In genomic region chr6:12748787-12749530, GRCm38 (mm10) we compare ENCODE assay signal across 8 mouse cellular contexts. TPM values are rescaled to one million over a fixed set of nuclear protein-coding genes. Genes with fewer than 3 reads are reported as not detected.
A peak's percentile ranks its signal among the peaks of the same experiment; 100 is the strongest.
DNase-seq lines count a peak whose midpoint lies in the region; ATAC-seq and TF ChIP-seq lines count a peak whose summit lies in the region.

TSS of gene Thsd7a (minus strand) at chr6:12749410.

- no peak for TF ChIP-seq POLR2A in olfactory bulb, adult 2 months (IDR thresholded peaks at IDR 0.05; ENCODE audit: insufficient read depth, low read depth, low read length)

- peak; percentile 76 for DNase-seq in forebrain, embryonic 14.5 days (ENCODE audit: low spot score)
- DNase-seq in kidney, postnatal 36 days, result peak; percentile 14 to 60
- DNase-seq in liver, embryonic 13.5 days, result no peak
- no peak for DNase-seq in T-cell, adult 2 months (ENCODE audit: low spot score)

- H3K36me3 ChIP-seq in E14TG2a.4 (ENCODE audit: insufficient read depth, low read length), result no peaks in the 10 kb centered on the region
- no peaks in the 10 kb centered on the region for H3K36me3 ChIP-seq in forebrain, embryonic 14.5 days (ENCODE audit: control insufficient read depth, insufficient read depth, low read length)
- no peaks in the 10 kb centered on the region for H3K36me3 ChIP-seq in heart, embryonic 16.5 days (ENCODE audit: control insufficient read depth, insufficient read depth)
- no peaks in the 10 kb centered on the region for H3K36me3 ChIP-seq in liver, embryonic 13.5 days

- TF ChIP-seq CTCF in E14TG2a.4 (conservative IDR thresholded peaks at IDR 0.05; ENCODE audit: low read length), result no peak
- TF ChIP-seq CTCF in olfactory bulb, adult 2 months (IDR thresholded peaks at IDR 0.05; ENCODE audit: insufficient read depth, low read depth, low read length), result no peak

- peaks cover 31% of the 10 kb centered on the region for H3K27me3 ChIP-seq in E14TG2a.4 (ENCODE audit: insufficient read depth, low read length)
- 0 out of 2 replicates have a peak, but pooled peaks cover 4% of the 10 kb centered on the region for H3K27me3 ChIP-seq in forebrain, embryonic 14.5 days (replicated peaks; ENCODE audit: control insufficient read depth, insufficient read depth, low read length)
- no peaks in the 10 kb centered on the region for H3K27me3 ChIP-seq in heart, embryonic 16.5 days (ENCODE audit: control insufficient read depth, insufficient read depth, low read length)
- H3K27me3 ChIP-seq in liver, embryonic 13.5 days, result peaks cover 38% of the 10 kb centered on the region

- no peaks in the 10 kb centered on the region for H3K9me3 ChIP-seq in E14TG2a.4 (ENCODE audit: low read length)
- no peaks in the 10 kb centered on the region for H3K9me3 ChIP-seq in forebrain, embryonic 14.5 days (replicated peaks; ENCODE audit: control insufficient read depth, low read length)
- no peaks in the 10 kb centered on the region for H3K9me3 ChIP-seq in heart, embryonic 16.5 days (replicated peaks; ENCODE audit: control insufficient read depth, low read length)
- no peaks in the 10 kb centered on the region for H3K9me3 ChIP-seq in liver, embryonic 13.5 days (replicated peaks)

- WGBS in forebrain, embryonic 14.5 days, result under 1% methylated on average over 56 of the region's 56 CpGs
- under 1% methylated on average over 56 of the region's 56 CpGs for WGBS in heart, embryonic 16.5 days
- WGBS in liver, embryonic 13.5 days (ENCODE audit: insufficient replicate concordance), result 2% methylated on average over 54 of the region's 56 CpGs
- WGBS in olfactory bulb, adult 2 months, result under 1% methylated on average over 56 of the region's 56 CpGs

- H3K4me1 ChIP-seq in E14TG2a.4 (replicated peaks; ENCODE audit: low read depth, low read length), result peaks cover 2% of the 10 kb centered on the region; the same call in 1 of the 2 replicates
- peaks cover 13% of the 10 kb centered on the region for H3K4me1 ChIP-seq in forebrain, embryonic 14.5 days (ENCODE audit: control insufficient read depth, insufficient read depth, low read length)
- H3K4me1 ChIP-seq in heart, embryonic 16.5 days (ENCODE audit: control insufficient read depth, insufficient read depth, low read length), result peaks cover 9% of the 10 kb centered on the region
- H3K4me1 ChIP-seq in liver, embryonic 13.5 days (replicated peaks), result peaks cover 8% of the 10 kb centered on the region
- H3K4me1 ChIP-seq in olfactory bulb, adult 2 months (ENCODE audit: control insufficient read depth, insufficient read depth, low read length), result 0 out of 2 replicates have a peak, but pooled peaks cover 2% of the 10 kb centered on the region

- H3K9ac ChIP-seq in forebrain, embryonic 14.5 days (ENCODE audit: low read length), result peak within 1 kb of the TSS; percentile 81
- peak within 1 kb of the TSS; percentile 79 for H3K9ac ChIP-seq in heart, embryonic 16.5 days (ENCODE audit: low read length)
- 0 out of 2 replicates have a peak within 1 kb of the TSS, but pooled peaks have one; percentile 9 for H3K9ac ChIP-seq in liver, embryonic 13.5 days

- peak within 1 kb of the TSS; percentile 83 for H3K4me3 ChIP-seq in E14TG2a.4 (replicated peaks; ENCODE audit: low read length)
- H3K4me3 ChIP-seq in forebrain, embryonic 14.5 days (ENCODE audit: low read depth, low read length), result peak within 1 kb of the TSS; percentile 67
- peak within 1 kb of the TSS; percentile 79 for H3K4me3 ChIP-seq in heart, embryonic 16.5 days (ENCODE audit: low read length)
- peak within 1 kb of the TSS; percentile 56 for H3K4me3 ChIP-seq in liver, embryonic 13.5 days (replicated peaks)
- peak within 1 kb of the TSS; percentile 75 for H3K4me3 ChIP-seq in olfactory bulb, adult 2 months (ENCODE audit: insufficient read depth, low read depth, low read length)

- peak within 1 kb of the TSS; percentile 82 for H3K4me2 ChIP-seq in forebrain, embryonic 14.5 days (ENCODE audit: low read length)
- H3K4me2 ChIP-seq in heart, embryonic 16.5 days (ENCODE audit: low read depth, low read length), result peak within 1 kb of the TSS; percentile 96
- H3K4me2 ChIP-seq in liver, embryonic 13.5 days, result peak within 1 kb of the TSS; percentile 69

- peak within 1 kb of the TSS; percentile 92 for H3K27ac ChIP-seq in forebrain, embryonic 14.5 days (ENCODE audit: low read depth, low read length)
- H3K27ac ChIP-seq in heart, embryonic 16.5 days (ENCODE audit: low read length), result peak within 1 kb of the TSS; percentile 78
- no peak within 1 kb of the TSS for H3K27ac ChIP-seq in liver, embryonic 13.5 days
- H3K27ac ChIP-seq in olfactory bulb, adult 2 months (ENCODE audit: insufficient read depth, low read depth, low read length), result peak within 1 kb of the TSS; percentile 81

- ATAC-seq in cerebellum, adult (ENCODE audit: insufficient number of reproducible peaks, low FRiP score, low TSS enrichment), result peak; percentile 81
- peak; percentile 93 for ATAC-seq in forebrain, embryonic 14.5 days
- ATAC-seq in heart, embryonic 16.5 days (replicated peaks; ENCODE audit: extremely low read depth, insufficient read depth, low FRiP score), result peak; percentile 84
- ATAC-seq in liver, embryonic 13.5 days (ENCODE audit: low read depth), result peak; percentile 61

RNA-seq across cellular contexts. Expression of gene Thsd7a, which starts in this region (rescaled TPM):
- polyA plus RNA-seq in forebrain, embryonic 14.5 days (2014; fragmentation: Nextera tagmentation; extraction: Ambion mirVana), result 8.0 and 11.0 TPM in 2 replicates
- 3.3 and 5.0 TPM in 2 replicates for polyA plus RNA-seq in heart, embryonic 16.5 days (2015; fragmentation: Nextera tagmentation; extraction: Ambion mirVana)
- polyA plus RNA-seq in liver, embryonic 13.5 days (2015; fragmentation: Nextera tagmentation; extraction: Ambion mirVana), result 0.46 and 0.48 TPM in 2 replicates
- polyA plus RNA-seq in olfactory bulb, adult 2 months (2012; ENCODE audit: insufficient read depth, insufficient read length, low replicate concordance, missing spikeins), result 41.5 TPM in 1 of 2 replicates, not detected in the other

Comparison
In these comparisons a context has a peak if more than half of its experiments do, and no peak if none do; other contexts are left out.
1. Peak in ATAC-seq, H3K4me3 ChIP-seq, H3K9ac ChIP-seq and H3K4me2 ChIP-seq in liver, embryonic 13.5 days; RNA of the gene not detected or under 1 TPM.
2. DNase-seq: peak in forebrain, embryonic 14.5 days (single experiment) and kidney, postnatal 36 days (2 of 2); none in liver, embryonic 13.5 days (single experiment) and T-cell, adult 2 months (single experiment).
3. H3K9ac ChIP-seq: peak in every context shown above with its lines; median percentile 81 in forebrain, embryonic 14.5 days; 79 in heart, embryonic 16.5 days; 9 in liver, embryonic 13.5 days.
4. Peak in every context shown above with its lines, with median percentiles within 50 percentile points of each other: H3K4me3 ChIP-seq, ATAC-seq and H3K4me2 ChIP-seq.